Mouse (Mus musculus) C2C12 (cell line): ENCODE results near the gene Btbd8. TPM values are rescaled to one million over a fixed set of nuclear protein-coding genes. Genes with fewer than 3 reads are reported as not detected.

Source experiments
- H3K27me3 ChIP-seq: one replicate; pipeline ENCODE4 v1.6.1; 2011; ENCODE audit not compliant: control insufficient read depth, insufficient read depth, insufficient read length
- H3K36me3 ChIP-seq: one replicate; pipeline ENCODE4 v1.6.1; 2011; ENCODE audit not compliant: control insufficient read depth, insufficient read depth
- H3K4me3 ChIP-seq: one replicate; pipeline ENCODE4 v1.5.1; 2011; ENCODE audit warnings: mild to moderate bottlenecking, control low read depth; ENCODE audit not compliant: poor library complexity, insufficient read depth, severe bottlenecking
- H3K79me2 ChIP-seq: one replicate; pipeline ENCODE4 v1.6.1; 2011; ENCODE audit not compliant: control insufficient read depth, insufficient read depth
- H3K79me3 ChIP-seq: one replicate; pipeline ENCODE4 v1.6.1; 2011; ENCODE audit warnings: low read depth, control low read depth
- H3ac ChIP-seq: one replicate; pipeline ENCODE3; 2011; ENCODE audit warnings: low read depth; ENCODE audit not compliant: control insufficient read depth, insufficient read length
- CEBPB ChIP-seq: IDR thresholded peaks from one replicate; pipeline ENCODE4 v1.6.1; 2011; ENCODE audit warnings: low read depth, mild to moderate bottlenecking, control low read depth, moderate library complexity
- CTCF ChIP-seq: IDR thresholded peaks from one replicate; pipeline ENCODE4 v1.5.1; 2011; ENCODE audit not compliant: control insufficient read depth, insufficient read depth, insufficient read length
- FOSL1 ChIP-seq: IDR thresholded peaks from one replicate; pipeline ENCODE4 v1.8.0; 2011; ENCODE audit warnings: mild to moderate bottlenecking, low read length; ENCODE audit not compliant: poor library complexity, insufficient read depth, severe bottlenecking
- MAX ChIP-seq: IDR thresholded peaks from one replicate; pipeline ENCODE4 v1.6.1; 2011; ENCODE audit warnings: mild to moderate bottlenecking, control low read depth
- MYOD1 ChIP-seq: IDR thresholded peaks from one replicate; pipeline ENCODE4 v1.6.1; 2011; ENCODE audit warnings: low read depth; ENCODE audit not compliant: control insufficient read depth, insufficient read length
- MYOG ChIP-seq: IDR thresholded peaks from one replicate; pipeline ENCODE4 v1.6.1; 2011; ENCODE audit not compliant: control insufficient read depth, insufficient read length; ENCODE audit errors: extremely low read depth
- USF1 ChIP-seq: IDR thresholded peaks from one replicate; pipeline ENCODE4 v1.6.1; 2011; ENCODE audit warnings: low read depth, mild to moderate bottlenecking, control low read depth, moderate library complexity
- polyA plus RNA-seq: library from polyadenylated mRNA; unstranded; fragments of >200 nt; fragmentation: generic; extraction: Trizol; gene quantifications from one replicate; pipeline ENCODE4 v1.2.1, GENCODE M21; 2012; ENCODE audit warnings: missing spikeins

Btbd8 gene
- polyA plus RNA-seq, 1 experiment = 0.41 TPM

DNA sequence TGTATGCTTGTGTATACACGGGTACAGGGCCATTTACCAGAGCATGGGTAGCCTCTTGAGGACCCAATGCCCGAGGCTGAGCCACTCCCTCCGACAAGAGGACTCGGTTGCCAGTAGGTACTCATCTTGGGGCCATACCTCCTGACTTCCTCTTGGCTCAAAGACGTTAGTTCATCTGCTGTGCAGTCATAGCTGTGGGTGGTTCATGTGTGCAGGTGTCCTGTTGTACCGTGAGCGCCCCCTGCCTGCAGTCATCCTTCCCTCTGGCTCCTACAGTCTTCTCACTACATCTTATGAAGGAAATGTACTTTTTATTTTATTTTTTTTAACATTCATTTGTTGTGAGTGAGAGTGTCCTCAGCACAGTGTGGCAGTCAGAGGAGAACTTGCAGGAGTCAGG, 75.8 kb downstream of the Btbd8 start:
- Histone ChIP-seq H3K79me3 (no peaks in the 10 kb centered on the region), H3K4me3 (no peak overlapping the region), H3K27me3 (no peaks in the 10 kb centered on the region), H3K36me3 (no peaks in the 10 kb centered on the region), H3K79me2 (no peaks in the 10 kb centered on the region), H3ac (no peak overlapping the region)
- TF ChIP-seq CEBPB = no peak
- TF ChIP-seq CTCF = peak; percentile 30

DNA sequence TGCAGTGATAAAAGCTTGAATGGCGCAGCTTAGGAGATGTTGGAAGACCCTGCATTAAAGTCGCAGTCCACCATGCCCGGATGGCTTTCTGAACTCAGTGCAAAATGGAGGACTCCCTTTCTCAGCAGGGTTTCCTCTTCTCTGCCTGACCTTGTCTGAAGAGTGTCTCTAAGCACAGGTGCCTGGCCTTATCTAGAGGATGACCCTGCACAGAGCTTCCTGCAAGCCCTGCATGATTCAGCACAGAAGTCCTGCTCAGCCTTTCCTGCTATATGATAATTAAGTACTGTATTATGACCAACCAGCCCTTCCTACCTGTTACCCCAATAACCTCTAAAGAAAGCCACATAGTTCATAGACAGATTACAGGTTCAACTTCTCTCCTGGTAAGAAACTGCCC, 77.7 kb downstream of the Btbd8 start:
- Histone ChIP-seq H3K79me2 (no peaks in the 10 kb centered on the region), H3K27me3 (no peaks in the 10 kb centered on the region), H3K79me3 (no peaks in the 10 kb centered on the region), H3ac (no peak overlapping the region), H3K4me3 (no peak overlapping the region), H3K36me3 (no peaks in the 10 kb centered on the region)
- TF ChIP-seq CEBPB (no peak), MYOD1 (no peak), CTCF (no peak), USF1 (no peak)

DNA sequence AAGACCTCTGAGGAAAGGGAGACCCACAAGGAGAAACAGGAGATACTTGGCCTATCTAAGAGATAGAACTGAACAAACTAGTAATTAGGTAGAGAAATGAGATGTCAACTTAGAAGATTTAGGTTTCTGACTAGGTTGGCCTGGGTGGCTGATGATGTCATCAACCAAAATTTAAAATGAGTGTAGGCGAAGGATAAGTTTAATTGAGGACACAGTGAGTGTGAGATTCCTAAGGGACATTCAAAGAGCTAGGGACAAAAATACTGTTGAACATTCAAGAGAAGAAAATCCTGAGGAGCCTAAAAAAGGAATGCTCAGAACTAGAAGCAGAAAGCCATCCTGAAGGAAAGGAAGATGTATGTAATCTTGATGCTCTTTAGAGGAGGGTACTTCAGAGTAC, 78.3 kb downstream of the Btbd8 start:
- Histone ChIP-seq H3K27me3 (no peaks in the 10 kb centered on the region), H3K36me3 (no peaks in the 10 kb centered on the region), H3K79me2 (no peaks in the 10 kb centered on the region), H3K79me3 (no peaks in the 10 kb centered on the region), H3K4me3 (no peak overlapping the region), H3ac (no peak overlapping the region)
- TF ChIP-seq FOSL1 = no peak
- TF ChIP-seq CTCF = no peak
- no peak for TF ChIP-seq MAX
- TF ChIP-seq USF1 = no peak
- TF ChIP-seq MYOG = no peak
- no peak for TF ChIP-seq CEBPB
- no peak for TF ChIP-seq MYOD1

DNA sequence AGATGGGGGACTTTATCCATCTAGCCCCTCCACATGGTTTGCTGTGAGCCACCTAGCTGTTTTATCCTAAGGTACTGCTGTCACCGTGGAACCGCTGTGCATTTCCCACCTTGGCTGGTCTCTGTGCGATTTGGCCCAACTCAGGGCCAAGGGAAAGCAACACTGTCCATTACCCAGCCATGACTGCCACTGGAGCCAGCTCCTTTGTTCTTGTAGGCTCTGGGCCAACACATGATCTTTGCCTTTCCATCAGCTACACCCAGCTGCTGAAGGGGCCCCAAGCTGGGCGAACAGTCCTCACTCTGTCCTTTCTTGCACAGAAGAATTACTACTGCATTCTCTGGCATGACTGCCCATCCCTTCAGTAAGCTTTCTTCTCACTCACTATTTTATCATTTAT, 80.8 kb downstream of the Btbd8 start:
- TF ChIP-seq MYOG (no peak), CEBPB (no peak), USF1 (no peak), MAX (no peak), CTCF (no peak), FOSL1 (no peak), MYOD1 (no peak)
- no peak overlapping the region for H3ac ChIP-seq
- H3K4me3 ChIP-seq = no peak overlapping the region
- no peaks in the 10 kb centered on the region for H3K27me3 ChIP-seq
- H3K79me2 ChIP-seq = no peaks in the 10 kb centered on the region
- no peaks in the 10 kb centered on the region for H3K79me3 ChIP-seq
- H3K36me3 ChIP-seq = no peaks in the 10 kb centered on the region

DNA sequence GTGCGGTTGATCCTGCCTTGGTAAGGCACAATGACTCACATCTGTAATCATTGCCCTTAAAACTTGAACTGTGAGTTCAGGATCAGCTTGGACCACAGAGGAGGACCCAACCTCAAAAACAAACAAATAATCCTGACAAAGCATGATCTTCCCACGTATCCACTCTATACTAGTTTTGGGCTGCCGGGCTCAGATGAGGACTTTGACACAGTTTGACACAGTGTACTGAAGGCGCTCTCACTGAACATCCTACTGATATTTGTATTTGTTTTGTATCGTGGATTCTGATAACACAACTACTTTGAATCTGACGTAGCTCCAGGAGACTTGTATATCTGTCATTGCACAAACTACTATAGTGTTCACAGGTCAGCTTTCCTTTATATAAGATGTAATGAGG, 83.6 kb downstream of the Btbd8 start:
- no peaks in the 10 kb centered on the region for H3K36me3 ChIP-seq
- H3K79me3 ChIP-seq = no peaks in the 10 kb centered on the region
- no peaks in the 10 kb centered on the region for H3K27me3 ChIP-seq
- no peak overlapping the region for H3ac ChIP-seq
- no peak overlapping the region for H3K4me3 ChIP-seq
- TF ChIP-seq MYOG (no peak), MAX (no peak), USF1 (no peak), CEBPB (no peak), CTCF (no peak), MYOD1 (no peak)
- no peaks in the 10 kb centered on the region for H3K79me2 ChIP-seq

DNA sequence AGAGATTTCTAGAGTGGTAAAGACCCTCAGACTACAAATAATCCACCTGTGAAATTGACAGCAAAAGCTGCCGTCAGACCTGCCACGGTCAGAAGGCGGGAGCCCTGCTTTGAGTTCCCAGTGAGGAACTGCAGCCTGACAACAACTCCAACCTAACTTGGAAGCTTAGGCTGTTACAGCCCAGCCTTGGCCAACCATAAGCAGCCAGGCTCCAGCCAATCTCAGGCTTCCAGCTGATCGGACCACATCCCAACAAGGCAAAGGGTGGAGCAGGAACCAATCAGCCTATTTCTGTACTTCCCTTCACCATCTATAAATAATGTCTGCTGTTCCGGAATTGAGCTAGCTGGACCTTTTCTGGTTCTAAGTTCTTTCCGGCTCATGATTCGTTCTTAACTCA, 84.1 kb downstream of the Btbd8 start:
- no peaks in the 10 kb centered on the region for H3K79me2 ChIP-seq
- no peaks in the 10 kb centered on the region for H3K79me3 ChIP-seq
- no peak overlapping the region for H3K4me3 ChIP-seq
- no peaks in the 10 kb centered on the region for H3K36me3 ChIP-seq
- no peak overlapping the region for H3ac ChIP-seq
- H3K27me3 ChIP-seq = no peaks in the 10 kb centered on the region
- TF ChIP-seq MAX = no peak
- no peak for TF ChIP-seq MYOG
- no peak for TF ChIP-seq MYOD1
- TF ChIP-seq CEBPB = no peak
- no peak for TF ChIP-seq USF1
- TF ChIP-seq FOSL1 = no peak
- no peak for TF ChIP-seq CTCF
